Mouse (Mus musculus) retina, postnatal 7 days (tissue): ENCODE data around the gene Shank2.

Source experiments
- DNase-seq: peaks from one replicate; pipeline ENCODE4 v3.0.0-alpha.2; 2012; ENCODE audit warnings: low read depth, low spot score

Shank2 gene

DNA sequence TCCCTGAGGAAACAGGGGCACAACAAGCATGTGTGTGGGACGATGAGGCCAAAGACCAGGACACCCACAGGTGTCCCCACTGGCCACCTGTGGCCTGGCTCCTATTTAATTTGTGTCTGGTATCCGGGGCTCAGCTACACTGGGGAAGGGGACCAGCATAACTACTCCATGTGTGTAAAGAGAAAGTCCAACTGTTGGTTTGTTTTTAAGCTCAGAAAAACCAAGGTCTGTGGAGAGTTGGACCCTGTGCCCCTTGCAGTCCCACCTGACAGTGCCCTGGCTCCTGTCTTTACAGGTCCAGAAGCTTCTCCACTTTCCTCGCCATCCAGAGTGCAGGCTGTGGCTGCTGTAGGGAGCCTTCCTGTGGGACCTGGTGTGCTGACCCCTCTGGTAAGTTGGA lies at the start of gene Shank2:
TSS of gene Shank2 (plus strand) at position 301 of the 400 bp plus-strand sequence.
- DNase-seq: no peak

DNA sequence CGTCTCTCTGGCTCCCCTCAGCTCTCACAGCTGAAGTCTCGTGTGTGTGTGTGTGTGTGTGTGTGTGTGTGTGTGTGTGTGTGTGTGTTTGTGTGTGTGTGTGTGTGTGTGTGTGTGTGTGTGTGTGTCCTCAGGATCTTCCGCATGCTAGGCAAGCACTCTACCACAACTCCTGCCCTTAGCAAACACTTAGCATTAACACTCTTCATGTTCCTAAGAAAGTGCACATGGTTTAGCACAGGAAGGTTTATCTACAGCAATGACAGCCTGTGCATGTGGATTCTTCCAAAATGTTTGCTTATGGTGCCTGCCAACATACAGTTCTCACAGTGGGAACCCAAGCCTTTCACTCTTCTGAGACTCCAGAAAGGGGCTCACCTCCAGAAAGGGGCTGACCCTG lies 49.6 kb upstream of the Shank2 start:
- no peak for DNase-seq

DNA sequence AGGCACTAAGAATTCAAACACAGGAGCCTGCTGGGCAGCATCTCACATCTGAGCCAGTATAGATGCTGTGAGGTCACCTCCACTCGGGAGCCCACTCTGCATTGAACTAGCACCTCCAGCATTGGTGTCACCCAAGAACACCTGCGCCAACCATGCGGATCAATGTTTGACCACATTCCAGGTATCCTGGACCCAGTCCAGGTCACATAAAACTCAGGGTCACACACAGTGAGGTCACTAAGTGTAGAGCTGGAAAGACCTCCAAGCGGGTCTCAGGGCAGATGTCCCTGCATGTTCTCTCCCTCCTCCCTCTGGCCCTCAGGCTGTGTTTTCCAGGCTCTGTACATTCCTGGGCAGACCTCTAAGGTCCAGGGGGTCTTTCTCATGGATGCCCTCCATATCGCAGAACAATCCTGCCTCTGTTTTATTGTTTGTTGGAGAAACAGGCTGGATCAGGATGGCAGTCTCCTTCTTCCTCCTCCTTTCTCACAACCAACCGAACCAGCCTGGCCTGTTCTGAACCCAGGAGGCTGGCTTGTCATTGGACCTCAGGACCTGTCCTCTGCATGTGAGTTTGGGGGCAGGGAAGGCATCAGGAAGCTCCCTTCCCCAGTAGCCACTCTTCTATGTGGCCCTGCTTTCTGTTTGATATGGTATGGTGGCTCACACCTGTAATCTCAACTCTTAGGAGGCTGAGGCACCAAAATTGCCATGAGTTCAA lies 45.0 kb upstream of the Shank2 start:
- no peak for DNase-seq

DNA sequence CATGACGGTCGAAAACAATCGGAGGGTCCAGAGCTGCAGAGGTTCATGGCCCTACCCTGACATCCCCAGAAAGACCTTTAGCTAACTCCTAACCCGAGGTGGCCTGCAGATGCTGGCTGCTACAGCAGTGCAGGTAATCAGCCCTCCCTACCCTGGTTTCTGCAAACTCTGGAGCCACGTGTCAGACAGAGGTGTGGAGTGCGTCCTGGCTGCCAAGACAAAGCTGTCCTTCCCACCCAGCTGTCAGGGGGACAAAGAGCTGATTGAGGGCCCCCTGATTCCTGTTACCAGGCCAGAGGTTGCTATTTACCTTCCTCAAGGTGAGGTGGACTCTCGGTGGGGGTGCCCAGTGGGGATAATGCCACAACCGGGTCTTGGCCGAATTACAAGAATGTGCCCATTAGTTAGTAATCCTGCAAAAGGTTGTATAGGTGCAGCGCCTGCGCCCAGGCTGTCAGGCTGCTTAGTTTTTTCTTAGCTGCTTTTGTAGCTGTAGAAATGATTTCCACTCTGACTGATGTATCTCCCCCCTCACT lies 43.6 kb upstream of the Shank2 start:
- no peak for DNase-seq

DNA sequence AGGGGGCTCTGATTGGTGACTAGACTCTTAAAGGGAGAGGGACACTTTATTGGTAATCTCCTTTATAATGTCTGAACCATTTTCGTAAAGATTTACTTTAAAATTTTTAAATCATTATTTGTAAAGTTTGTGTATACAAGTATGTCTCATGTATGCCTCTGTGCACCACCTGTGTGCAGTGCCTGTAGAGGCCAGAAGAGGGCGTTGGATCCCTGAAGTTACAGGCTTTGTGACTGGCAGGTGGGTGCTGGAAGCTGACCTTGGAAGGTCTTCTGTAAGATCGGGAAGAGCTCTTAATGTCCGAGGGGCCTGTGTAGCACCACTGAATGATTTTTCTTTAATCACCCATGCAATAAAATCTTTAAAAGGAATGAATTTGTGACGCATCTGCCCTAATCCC lies 37.9 kb upstream of the Shank2 start:
- DNase-seq: no peak

DNA sequence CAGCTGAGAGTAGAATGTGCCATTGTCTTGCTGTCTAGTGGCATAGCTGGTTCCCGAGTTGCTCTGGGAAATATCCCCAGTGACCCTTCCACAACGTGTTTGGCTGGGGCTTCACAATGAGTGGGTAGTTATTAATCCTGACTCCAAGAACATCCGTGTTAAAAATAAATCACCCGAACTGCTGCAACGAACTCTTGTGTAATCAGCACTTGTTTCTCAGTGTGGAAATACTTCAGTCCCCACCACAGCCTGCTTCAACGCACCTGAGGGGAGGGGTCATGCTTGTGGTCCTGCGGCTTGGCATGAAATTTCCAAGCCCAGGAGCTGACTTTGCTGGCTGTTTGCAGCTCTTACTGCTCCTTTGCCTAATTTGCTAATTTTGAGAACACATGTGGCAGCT lies 35.1 kb upstream of the Shank2 start:
- DNase-seq: no peak

DNA sequence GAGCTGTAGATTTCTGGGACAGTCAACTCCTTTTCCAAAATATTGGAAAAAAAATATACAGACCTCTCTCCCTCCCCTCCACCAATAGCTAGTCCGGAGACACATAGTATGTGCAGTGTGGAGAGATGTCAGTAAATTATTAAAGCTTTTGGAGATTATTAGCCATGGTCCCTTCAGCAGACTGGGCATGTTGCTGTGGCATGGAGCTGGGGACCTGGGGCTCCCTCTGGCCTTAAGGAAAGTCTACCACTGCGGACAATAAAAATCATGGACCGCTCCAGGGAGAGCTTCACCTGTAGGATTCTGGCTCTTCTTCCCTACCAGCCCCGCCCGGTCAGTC lies 24.3 kb upstream of the Shank2 start:
- no peak for DNase-seq

DNA sequence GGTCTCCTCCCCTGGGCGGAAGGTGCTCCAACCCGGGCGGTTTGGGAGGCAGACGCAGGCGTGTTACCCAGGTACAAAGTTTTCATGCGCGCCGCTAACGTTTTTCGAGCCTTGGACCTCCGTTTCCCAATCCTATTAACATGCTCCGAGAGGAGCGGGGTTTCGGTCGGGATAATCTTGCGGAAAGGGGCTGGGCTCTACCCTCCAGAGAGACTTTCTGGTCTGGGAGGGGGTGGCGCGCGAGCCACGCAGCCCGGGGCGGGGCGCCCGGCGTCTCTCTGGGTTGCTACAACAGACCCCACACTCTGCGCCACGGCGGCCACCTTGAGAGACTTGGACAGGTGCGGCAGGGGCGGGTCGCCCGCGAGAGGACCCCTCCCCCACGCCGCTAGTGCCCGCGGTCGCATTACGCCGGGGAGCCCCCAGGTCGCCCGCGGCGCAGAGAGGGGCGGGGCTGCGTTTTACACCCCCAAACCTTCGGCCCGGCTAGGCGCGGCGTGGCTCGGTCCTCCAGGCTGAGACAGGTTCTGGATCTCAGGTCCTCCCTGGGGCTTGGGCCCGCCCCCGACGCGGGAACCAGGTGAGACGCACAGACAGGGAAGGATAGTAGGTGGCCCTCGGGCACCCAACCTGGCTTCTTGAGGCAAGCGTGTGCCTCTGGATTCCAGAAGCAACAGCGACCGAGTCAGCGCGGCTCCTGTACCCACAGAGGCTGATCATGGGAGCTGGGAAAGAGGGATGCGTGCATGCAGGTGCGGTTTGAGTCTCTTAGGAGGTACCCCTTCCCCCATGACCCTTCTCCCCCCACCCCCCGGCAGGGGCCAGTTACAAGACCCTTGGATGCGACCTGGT lies 23.7 kb upstream of the Shank2 start:
- DNase-seq: no peak

DNA sequence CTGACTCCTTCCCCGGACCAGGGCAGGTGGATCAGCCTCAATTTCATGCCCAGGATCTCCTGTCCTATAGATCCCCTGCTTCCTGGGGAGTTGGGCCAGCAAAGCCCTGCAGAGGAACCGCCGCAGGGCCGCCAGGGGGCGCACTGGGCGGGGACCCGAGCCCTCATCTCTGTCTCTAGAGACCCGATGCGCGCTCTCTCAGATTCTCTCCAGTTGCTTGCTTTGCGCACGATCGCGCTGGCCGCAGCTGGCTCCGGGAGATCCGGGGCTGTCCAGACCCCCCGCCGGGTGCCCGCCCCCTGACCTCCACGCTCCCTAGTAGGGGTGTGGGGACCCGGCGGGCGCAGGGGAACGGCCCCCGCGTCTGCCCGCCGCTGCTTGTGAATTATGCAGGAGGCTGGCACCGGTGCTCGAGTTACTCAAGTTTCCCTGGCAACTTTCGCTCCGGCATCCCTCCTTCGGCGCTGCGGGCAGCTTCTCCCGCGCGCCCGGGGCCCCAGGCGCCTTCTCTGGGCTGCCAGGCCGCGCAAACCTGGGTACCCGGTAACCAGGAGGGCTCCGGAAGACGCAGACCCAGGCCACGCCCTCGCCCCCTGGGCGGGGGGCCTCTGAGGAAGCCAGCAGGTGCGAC lies 22.9 kb upstream of the Shank2 start:
- DNase-seq: peak; percentile 47

DNA sequence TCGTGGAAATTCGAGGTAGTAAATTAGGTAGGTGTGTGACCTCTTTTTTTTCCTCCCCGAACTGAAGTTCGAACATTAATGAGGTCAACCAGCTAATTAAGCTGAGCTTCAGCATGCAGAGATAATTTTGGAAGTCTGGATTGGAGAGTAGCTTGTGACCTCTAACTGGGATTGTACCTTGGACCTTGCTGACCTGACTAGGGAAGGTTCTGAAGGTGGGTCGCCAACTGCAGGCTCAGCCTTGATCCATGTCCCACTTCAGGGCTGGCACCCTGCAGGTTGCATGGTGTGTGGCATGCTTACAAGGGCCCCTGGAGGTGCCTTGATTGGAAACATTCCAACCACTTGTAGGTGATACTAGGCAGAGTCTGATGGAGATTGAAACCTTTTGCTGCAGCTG lies 21.7 kb upstream of the Shank2 start:
- DNase-seq: no peak

DNA sequence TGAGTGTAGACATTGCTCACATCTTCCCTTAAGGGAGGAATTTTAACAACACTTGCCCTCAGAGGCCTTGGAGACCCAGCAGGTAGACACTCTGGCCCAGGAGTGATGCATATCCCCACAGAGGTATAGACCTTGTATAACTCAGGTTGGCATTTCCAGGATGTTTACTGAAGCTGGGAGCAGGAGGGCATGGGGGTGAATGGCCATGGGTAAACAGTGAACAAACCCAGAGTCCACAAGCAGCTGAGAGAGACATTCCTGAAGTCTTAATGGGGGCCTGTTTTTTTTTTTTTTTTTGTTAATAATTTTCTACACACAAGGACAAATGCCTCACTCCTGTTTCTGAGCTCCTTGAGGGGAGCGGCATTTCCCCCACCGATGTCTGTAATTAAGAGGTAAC lies 15.4 kb upstream of the Shank2 start:
- DNase-seq: no peak

DNA sequence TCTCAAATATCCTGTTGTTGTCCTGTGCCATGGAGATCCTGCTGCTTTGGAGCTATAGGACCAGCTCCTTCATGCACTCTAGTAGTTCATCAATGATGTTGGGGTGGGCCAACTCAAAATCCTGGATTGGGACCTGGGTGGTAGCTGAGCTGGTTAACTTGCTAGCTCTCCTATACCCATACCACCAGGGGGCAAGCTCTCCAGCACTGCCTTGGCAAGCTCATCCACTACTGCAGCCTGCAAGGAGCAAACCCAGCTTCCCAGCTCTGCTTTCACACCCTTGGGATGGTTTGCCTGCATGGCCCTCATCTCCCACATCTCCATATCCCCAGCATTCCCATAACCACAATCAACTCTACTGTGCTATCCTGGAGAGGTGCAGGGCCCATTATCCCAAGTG lies 10.6 kb upstream of the Shank2 start:
- no peak for DNase-seq

DNA sequence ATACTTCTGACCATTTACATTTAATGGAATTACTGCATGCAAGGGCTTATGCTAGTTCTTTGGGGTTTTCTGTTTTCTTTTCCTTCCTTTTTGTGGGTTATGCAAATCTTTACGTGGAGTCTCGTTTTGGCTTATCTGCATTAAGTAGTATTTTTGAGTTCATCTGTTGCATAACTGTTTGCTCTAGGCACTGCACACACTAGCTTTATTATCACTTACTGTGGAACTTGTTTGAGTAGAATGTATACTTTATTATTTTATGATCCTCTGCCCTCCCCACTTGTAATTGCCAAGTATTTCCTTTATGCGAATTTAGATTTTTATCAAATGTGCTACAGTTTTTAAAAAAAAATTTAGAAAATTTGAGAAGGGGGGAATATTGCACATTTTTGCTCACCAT lies 2.7 kb upstream of the Shank2 start:
- DNase-seq: no peak

DNA sequence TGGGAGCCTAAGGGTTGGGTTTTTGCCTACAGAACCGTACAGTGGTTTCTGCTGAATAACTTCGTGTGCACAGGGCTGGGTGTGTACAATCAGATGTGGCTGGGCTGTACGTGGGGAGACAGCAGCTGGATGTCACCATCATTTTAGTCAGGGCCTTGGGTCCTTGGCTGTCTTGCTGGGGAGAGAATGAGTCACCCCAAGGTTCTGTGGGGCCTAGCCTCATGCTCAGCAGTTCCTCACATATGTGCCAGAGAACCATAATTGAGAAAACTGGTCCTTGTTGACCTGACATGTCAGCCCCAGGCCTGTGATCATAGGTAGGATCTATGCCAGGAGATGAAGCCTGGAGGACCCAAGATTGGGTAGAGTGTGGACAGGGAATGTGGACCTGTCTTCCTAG lies 1.7 kb downstream of the Shank2 start:
- DNase-seq: no peak

DNA sequence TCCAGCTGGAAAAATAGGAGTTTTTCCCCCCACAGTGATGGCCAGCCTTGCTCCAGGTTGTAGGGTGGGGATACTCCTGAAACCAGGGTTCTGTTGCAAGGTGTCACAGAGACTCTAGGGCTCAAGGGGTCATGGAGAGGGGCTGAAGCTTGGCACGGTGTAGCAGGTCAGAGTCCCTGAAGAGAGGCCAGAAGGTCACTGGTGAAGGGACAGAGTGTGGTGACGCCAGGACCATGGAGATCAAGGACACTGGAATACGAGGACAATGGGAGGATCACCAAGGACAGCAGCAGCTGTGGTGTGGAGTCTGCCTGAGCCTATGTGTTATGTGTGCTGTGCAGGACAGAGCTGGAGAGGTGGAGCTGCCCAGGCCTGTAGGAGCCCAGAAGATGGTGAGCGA lies 6.4 kb downstream of the Shank2 start:
- DNase-seq: no peak

DNA sequence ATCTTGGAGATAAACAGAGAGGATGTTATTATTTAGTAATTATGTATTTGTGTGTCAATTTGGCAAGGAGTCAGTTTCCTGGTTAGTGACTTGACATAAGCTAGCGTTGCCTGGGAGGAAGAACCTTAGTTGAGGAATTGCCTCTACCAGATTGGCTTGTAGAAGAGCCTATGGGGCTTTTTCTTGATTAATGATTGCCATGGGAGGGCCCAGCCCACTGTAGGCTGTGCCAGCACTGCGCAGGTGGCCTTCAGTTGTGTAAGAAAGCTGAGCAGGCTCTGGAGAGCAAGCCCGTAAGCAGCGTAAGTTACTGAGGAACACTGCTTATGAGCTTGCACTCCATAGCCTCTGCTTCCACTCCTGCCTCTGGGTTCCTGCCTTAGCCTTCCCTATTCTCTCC lies 7.3 kb downstream of the Shank2 start:
- no peak for DNase-seq

DNA sequence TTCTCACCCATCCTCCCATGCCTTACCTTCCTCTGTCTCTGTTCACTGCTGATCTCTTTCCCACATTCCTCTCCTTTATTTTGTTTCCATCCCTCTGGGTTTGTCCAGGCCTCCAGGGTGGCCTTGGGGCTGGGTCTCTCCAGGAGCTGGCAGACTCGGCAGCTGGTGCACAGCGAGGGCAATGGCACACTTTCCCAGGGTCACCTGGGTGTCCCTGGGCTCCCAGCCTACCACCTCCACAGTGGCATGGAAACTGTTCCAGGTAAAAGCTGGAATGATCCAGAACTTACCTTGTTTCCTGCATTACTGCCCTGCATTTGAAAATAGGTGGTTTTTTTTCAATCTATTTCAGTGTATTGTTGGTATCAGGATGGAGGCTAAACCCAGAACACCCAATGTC lies 12.8 kb downstream of the Shank2 start:
- no peak for DNase-seq

DNA sequence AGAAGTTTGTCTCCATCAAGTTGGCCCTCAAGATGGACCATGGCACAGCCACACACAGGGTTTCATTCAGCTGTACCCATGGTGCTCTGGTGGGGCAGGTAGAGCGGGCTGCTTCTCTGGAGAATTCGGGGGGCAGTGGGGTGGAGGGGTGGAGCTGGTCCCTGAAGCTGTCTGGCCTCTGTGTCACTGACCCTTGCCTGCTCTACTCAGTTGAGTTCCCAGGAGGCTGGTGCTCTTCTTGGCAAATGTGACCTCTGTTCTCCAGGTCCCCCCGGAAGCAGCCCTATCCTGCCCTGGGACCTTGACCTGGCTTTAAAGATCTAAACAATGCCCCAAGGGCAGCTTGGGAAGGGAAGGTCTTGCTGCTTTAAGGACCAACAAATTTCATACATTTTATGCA lies 20.1 kb downstream of the Shank2 start:
- no peak for DNase-seq

DNA sequence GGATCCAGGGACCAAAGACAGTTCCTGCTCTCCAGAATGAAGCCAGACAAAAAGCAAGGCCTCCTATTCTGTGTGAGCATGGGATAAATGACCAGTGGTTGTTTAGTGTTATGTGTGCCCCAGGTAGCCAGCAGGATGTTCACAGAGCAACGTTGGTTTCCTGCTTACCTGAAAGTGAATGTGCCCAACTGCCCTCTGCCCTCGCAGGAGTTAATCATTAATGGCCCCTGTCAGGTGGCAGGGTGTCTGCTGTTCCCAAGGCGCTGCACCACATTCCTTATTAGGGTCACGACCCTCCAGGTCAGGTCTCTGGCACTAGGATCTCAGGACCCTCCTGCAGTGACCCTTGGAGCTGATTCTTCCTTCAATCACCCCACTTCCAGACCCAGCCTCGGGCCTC lies 21.0 kb downstream of the Shank2 start:
- DNase-seq: no peak

DNA sequence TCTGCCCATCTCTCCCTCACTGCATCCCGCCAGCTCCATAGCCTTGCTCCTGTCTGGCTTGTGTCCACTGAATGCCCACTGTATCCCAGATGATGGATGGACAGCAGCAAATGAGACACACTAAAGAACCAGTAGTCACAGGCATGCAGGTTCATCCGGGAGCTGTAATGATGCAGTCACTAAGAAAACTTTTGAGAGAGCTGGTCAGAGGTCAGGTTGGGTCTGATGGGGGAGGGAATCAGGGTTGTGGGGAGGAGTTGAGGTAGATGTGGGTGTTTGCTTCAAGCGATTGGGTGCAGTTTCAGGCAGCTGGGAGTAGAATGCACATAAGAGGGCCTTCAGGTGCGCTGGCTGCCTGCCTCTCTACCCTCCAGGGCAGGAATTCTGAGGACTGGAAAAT lies 21.8 kb downstream of the Shank2 start:
- DNase-seq: no peak

DNA sequence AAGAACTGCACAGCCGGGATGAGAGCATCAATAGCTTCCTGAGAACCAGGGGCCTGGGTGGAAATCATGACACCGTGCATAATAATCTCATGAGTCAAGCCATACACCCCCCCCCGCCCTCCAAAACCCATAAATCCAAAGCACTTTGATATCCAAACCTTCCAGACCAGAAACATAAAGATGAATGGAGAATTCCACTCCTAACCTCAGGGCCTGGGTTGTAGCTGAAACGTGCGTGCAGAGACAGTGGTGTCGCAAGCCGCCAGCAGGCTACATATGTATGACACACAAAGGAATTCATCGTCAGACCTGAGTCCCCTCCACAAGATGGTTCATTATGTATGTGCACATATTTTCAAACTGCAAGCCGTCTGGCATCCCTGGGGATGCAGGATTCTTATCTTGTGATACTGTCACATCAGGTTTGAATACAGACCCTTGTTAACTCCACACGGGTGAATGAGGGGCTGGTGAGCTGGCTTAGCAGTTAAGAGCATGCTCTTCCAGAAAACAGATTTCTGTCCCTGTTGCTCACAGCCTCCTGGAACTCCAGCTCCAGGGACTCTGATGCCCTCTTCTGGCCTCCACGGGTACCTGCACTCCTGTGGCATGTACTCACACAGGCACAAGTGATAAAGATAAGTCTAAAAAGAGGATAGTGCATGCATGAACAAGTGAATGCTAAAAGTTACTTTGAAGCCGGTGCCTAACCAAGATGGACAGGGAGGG lies 24.5 kb downstream of the Shank2 start:
- no peak for DNase-seq

DNA sequence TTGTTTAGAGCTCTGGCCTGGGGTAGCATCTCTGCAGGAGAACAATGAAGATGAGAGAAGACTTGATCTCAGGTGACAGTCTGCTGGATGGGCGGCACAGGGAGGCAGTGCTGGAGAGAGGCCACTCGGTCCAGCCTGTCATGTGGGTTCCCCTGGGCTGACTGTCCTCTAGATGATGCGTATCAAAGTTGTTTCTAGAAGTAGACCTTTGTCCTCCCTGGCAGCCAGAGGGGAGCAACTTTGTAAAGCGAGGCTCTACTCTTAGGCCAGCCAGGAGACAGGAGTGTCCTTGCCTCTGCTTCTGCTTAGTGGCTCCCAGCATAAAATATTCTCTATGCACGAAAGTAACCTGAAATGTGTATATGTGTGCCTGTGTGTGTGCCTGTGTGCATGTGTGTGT lies 27.5 kb downstream of the Shank2 start:
- DNase-seq: no peak
